Mouse (Mus musculus) G1E (cell line): ENCODE measurements around the gene Yipf1.

Experiments used
- CTCF ChIP-seq: IDR thresholded peaks from 2 replicates; pipeline ENCODE4 v1.5.1; 2012; ENCODE audit warnings: low read depth, low read length, inconsistent platforms, mixed read lengths
- GATA1 ChIP-seq: IDR thresholded peaks from 2 replicates; pipeline ENCODE4 v1.6.1; 2012; ENCODE audit warnings: borderline replicate concordance, low read length, inconsistent platforms, mixed read lengths

DNA sequence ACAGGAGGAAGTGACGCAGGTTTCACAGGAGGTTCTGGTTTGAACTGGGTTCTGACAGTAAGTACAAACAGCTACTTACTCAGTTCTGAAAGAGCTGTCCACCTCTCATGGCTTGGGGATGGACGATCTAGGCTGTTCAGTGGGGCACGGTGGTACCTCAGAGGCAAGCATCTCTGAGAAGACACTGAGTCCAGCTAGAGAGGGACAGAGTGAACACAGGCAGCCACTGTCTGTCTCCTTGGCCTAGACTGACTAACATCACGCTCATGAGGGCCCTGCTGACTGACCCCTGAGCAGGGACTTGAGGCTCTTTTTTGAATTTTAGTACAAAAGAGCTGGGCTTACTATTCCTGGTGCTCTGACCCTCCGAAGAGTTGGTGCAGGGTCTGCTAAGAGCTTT is 40.0 kb downstream of the Yipf1 start:
- TF ChIP-seq GATA1 (no peak), CTCF (no peak)
